Mouse (Mus musculus): ENCODE data around the gene Tnrc6c.

- no peak for TF ChIP-seq CTCF (IDR thresholded peaks at IDR 0.05; ENCODE audit: borderline replicate concordance, insufficient read depth, low read depth, low read length)
- TF ChIP-seq POLR2A (IDR thresholded peaks at IDR 0.05; ENCODE audit: borderline replicate concordance, insufficient read depth, low read length), result no peak
These were observed 45.8 kb upstream of the Tnrc6c start for GRCm38 (mm10) chr11:117608141-117608789.
